Mouse (Mus musculus): ENCODE results near the gene Syngr3. TPM values are rescaled to one million over a fixed set of nuclear protein-coding genes. Genes with fewer than 3 reads are reported as not detected.

Syngr3 gene
- total and polyA plus RNA-seq, 3 experiments, result 0.15 to 0.68 TPM; not detected in 1

GRCm38 (mm10) chr17:24723122-24723880 lies 33.5 kb upstream of the Syngr3 start:
- peak; percentile 76 for DNase-seq (ENCODE audit: low read depth, low spot score)
- H3K9me3 ChIP-seq (replicated peaks; ENCODE audit: insufficient read depth, low read length), result no peaks in the 10 kb centered on the region
- peaks cover 47% of the 10 kb centered on the region for H3K79me2 ChIP-seq (ENCODE audit: control insufficient read depth, insufficient read depth, low read length, poor library complexity)
- H3K4me1 ChIP-seq (ENCODE audit: control insufficient read depth in 1 of 2, insufficient read depth in 2 of 2, low read length in 2 of 2), result peaks cover 0 to 12% of the 10 kb centered on the region in 2 experiments; a peak in 3 of 4 replicates
- H3K36me3 ChIP-seq (ENCODE audit: control insufficient read depth in 1 of 2, insufficient read depth in 2 of 2, low read length in 2 of 2), result peaks cover 5 to 15% of the 10 kb centered on the region in 2 experiments; a peak in 3 of 4 replicates
- H3K27me3 ChIP-seq (ENCODE audit: control insufficient read depth in 1 of 2, insufficient read depth in 2 of 2, low read length in 2 of 2), result no peaks in the 10 kb centered on the region
- H3K27ac ChIP-seq (ENCODE audit: control insufficient read depth, low read depth, low read length), result peak overlapping the region; percentile 74
- peak overlapping the region; percentile 79 for H3K9ac ChIP-seq (ENCODE audit: control insufficient read depth, low read depth, low read length, poor library complexity, severe bottlenecking)
- H3K4me3 ChIP-seq (ENCODE audit: control insufficient read depth in 1 of 2, insufficient read depth in 1 of 2, low read depth in 2 of 2, low read length in 2 of 2), result peak overlapping the region; percentile 70 to 85
- TF ChIP-seq ZMIZ1 (IDR thresholded peaks at IDR 0.05; ENCODE audit: low read depth, low read length) (no peak; the same call in 1 of the 2 replicates), RAD21 (IDR thresholded peaks at IDR 0.05; ENCODE audit: low read depth, low read length) (no peak), ZC3H11A (IDR thresholded peaks at IDR 0.05; ENCODE audit: low read depth, low read length) (no peak), UBTF (IDR thresholded peaks at IDR 0.05; ENCODE audit: borderline replicate concordance, insufficient read depth, low read depth, low read length) (no peak), GABPA (IDR thresholded peaks at IDR 0.05; ENCODE audit: low read depth, low read length) (no peak), TBP (IDR thresholded peaks at IDR 0.05; ENCODE audit: low read depth, low read length) (no peak), MXI1 (IDR thresholded peaks at IDR 0.05; ENCODE audit: low read depth, low read length) (no peak; the same call in 1 of the 2 replicates), NRF1 (IDR thresholded peaks at IDR 0.05; ENCODE audit: insufficient read depth, low read depth, low read length, poor library complexity, severe bottlenecking) (no peak; the same call in 1 of the 2 replicates), GATA1 (IDR thresholded peaks at IDR 0.05; ENCODE audit: low read depth, low read length) (no peak), ZKSCAN1 (IDR thresholded peaks at IDR 0.05; ENCODE audit: low read depth, low read length) (no peak), MYB (IDR thresholded peaks at IDR 0.05; ENCODE audit: low read depth, low read length) (peak; percentile 26; the same call in 1 of the 2 replicates), TAL1 (IDR thresholded peaks at IDR 0.05; ENCODE audit: low read length) (no peak), BHLHE40 (IDR thresholded peaks at IDR 0.05; ENCODE audit: borderline replicate concordance, low read depth, low read length) (0 out of 2 replicates have a peak, but pooled peaks have one; percentile 6), POLR2AphosphoS2 (IDR thresholded peaks at IDR 0.05; ENCODE audit: low read length) (no peak; the same call in 1 of the 2 replicates), EP300 (IDR thresholded peaks at IDR 0.05; ENCODE audit: low read depth in 1 of 2, low read length in 2 of 2) (0 out of 4 replicates have a peak, but pooled peaks of 1 of the 2 experiments have one; percentile 20), TCF12 (IDR thresholded peaks at IDR 0.05; ENCODE audit: low read depth, low read length) (no peak), USF2 (IDR thresholded peaks at IDR 0.05; ENCODE audit: borderline replicate concordance in 1 of 2, insufficient read depth in 1 of 2, low read depth in 1 of 2, low read length in 2 of 2) (no peak), USF1 (IDR thresholded peaks at IDR 0.05; ENCODE audit: low read depth, low read length) (no peak), ELF1 (IDR thresholded peaks at IDR 0.05; ENCODE audit: low read depth, low read length) (no peak), MAFK (IDR thresholded peaks at IDR 0.05; ENCODE audit: borderline replicate concordance, low read depth, low read length) (no peak), KAT2A (conservative IDR thresholded peaks at IDR 0.05; ENCODE audit: low read depth, low read length) (no peak), SMC3 (IDR thresholded peaks at IDR 0.05; ENCODE audit: low read depth, low read length) (0 out of 2 replicates have a peak, but pooled peaks have one; percentile 10), POLR2AphosphoS5 (IDR thresholded peaks at IDR 0.05; ENCODE audit: borderline replicate concordance, low read depth, low read length) (no peak), ETS1 (IDR thresholded peaks at IDR 0.05; ENCODE audit: low read depth, low read length) (no peak), MAZ (IDR thresholded peaks at IDR 0.05; ENCODE audit: low read depth, low read length) (no peak), JUND (IDR thresholded peaks at IDR 0.05; ENCODE audit: low read depth, low read length) (0 out of 2 replicates have a peak, but pooled peaks have one; percentile 21), CHD1 (IDR thresholded peaks at IDR 0.05; ENCODE audit: low read depth, low read length) (no peak), MYC (IDR thresholded peaks at IDR 0.05; ENCODE audit: low read depth, low read length) (no peak), SIN3A (IDR thresholded peaks at IDR 0.05; ENCODE audit: low read length) (peak; percentile 10; the same call in 1 of the 2 replicates), MAX (IDR thresholded peaks at IDR 0.05; ENCODE audit: low read length) (peak; percentile 19; the same call in 1 of the 2 replicates), CHD2 (IDR thresholded peaks at IDR 0.05; ENCODE audit: low read length) (no peak), E2F4 (IDR thresholded peaks at IDR 0.05; ENCODE audit: borderline replicate concordance, low read depth, low read length) (no peak), RCOR1 (IDR thresholded peaks at IDR 0.05; ENCODE audit: low read depth, low read length) (no peak), NELFE (IDR thresholded peaks at IDR 0.05; ENCODE audit: low read depth, low read length) (no peak; the same call in 1 of the 2 replicates), CTCF (IDR thresholded peaks at IDR 0.05 in 2 of 3, conservative IDR thresholded peaks at IDR 0.05 in 1 of 3; ENCODE audit: control insufficient read depth in 1 of 3, insufficient read depth in 1 of 3, low read depth in 2 of 3, low read length in 3 of 3, poor library complexity in 1 of 3, severe bottlenecking in 1 of 3) (no peak)
